Mouse (Mus musculus): ENCODE measurements at regions not wholly inside any gene's neighbourhood (a gene's known extent, or its start where the extent isn't known, plus 50 kb on each side); places are given as distances from the start of the nearest gene placed in this dataset.

DNA sequence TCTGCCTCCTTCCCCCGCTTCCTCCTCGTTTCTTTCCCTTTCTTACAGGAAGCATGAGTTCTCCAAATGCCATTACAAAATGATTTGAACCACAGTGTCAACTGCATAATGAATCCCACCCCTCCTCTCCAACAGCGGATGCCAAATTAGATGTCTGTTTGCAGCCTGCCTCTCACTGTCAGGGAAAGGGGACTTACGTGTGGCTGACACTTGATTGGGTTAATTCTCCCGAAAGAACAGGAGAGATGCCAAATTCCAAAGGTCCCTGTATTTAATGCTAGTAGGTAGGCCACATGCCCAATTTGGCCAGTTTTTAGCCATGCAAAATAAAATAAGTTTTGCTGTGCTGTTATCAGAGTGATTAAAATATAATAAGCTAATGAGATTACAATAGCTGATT is 525.9 kb downstream of the Ofcc1 start:
- H3K36me3 ChIP-seq (ENCODE audit: control insufficient read depth, insufficient read depth, low read length): no peaks in the 10 kb centered on the region
- H3K4me3 ChIP-seq (ENCODE audit: low read depth, low read length): no peak overlapping the region
- H3K27ac ChIP-seq (ENCODE audit: low read depth): no peak overlapping the region
- no peaks in the 10 kb centered on the region; the same call in 1 of the 2 replicates for H3K27me3 ChIP-seq (replicated peaks; ENCODE audit: control insufficient read depth, insufficient read depth, low read length)
- H3K9me3 ChIP-seq (ENCODE audit: control insufficient read depth, low read length): no peaks in the 10 kb centered on the region
- no peak overlapping the region for H3K9ac ChIP-seq (ENCODE audit: low read length)
- DNase-seq (ENCODE audit: low spot score) (no peak), ATAC-seq (replicated peaks; ENCODE audit: low FRiP score, low TSS enrichment, low read depth) (no peak)
- 53% methylated on average over 5 of the region's 5 CpGs for WGBS
- H3K4me1 ChIP-seq (replicated peaks; ENCODE audit: control insufficient read depth, insufficient read depth, low read length): no peaks in the 10 kb centered on the region
- H3K4me2 ChIP-seq (ENCODE audit: low read length): no peak overlapping the region

DNA sequence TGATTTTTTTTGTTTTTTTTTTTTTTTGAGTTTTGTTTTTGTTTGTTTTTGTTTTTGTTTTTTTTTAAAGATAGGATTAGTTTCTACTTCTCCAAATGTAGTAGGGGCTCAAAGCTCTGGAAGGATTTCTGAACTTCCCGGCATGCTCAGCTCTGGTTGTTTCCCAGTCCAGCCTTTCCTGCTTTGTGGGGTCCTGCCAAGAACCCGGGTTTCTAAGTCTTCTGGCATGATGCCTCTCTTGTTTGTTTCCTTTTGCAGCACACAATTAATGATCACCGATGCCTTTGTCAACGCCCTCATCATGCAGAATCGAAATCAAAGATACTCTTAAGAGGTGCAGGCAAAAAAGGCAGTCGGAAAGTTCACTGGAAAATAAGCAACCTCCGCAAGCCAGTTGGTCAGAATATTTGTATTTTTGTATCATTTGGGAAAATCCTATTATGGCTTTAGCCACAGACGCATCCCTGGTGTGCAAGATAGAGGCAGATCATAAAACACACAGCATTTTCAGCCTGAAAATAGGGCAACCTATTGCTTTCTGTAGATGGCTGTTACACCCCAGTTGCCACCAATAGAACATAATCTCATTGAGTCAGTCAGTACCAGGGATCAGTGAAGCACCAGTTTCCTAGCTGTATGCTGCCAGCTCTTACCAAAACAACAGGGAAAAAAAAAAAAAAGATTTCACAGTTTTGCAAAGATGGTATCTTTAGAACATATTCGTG is 526.6 kb downstream of the Ofcc1 start:
- Histone ChIP-seq H3K9me3 (ENCODE audit: control insufficient read depth, low read length) (no peaks in the 10 kb centered on the region), H3K4me2 (ENCODE audit: low read length) (no peak overlapping the region), H3K4me1 (replicated peaks; ENCODE audit: control insufficient read depth, insufficient read depth, low read length) (no peaks in the 10 kb centered on the region), H3K36me3 (ENCODE audit: control insufficient read depth, insufficient read depth, low read length) (no peaks in the 10 kb centered on the region), H3K4me3 (ENCODE audit: low read depth, low read length) (no peak overlapping the region), H3K9ac (ENCODE audit: low read length) (no peak overlapping the region), H3K27me3 (replicated peaks; ENCODE audit: control insufficient read depth, insufficient read depth, low read length) (no peaks in the 10 kb centered on the region; the same call in 1 of the 2 replicates), H3K27ac (ENCODE audit: low read depth) (no peak overlapping the region)
- ATAC-seq (replicated peaks; ENCODE audit: low FRiP score, low TSS enrichment, low read depth): no peak
- no peak for DNase-seq (ENCODE audit: low spot score)
- WGBS: 81% methylated on average over 9 of the region's 9 CpGs

DNA sequence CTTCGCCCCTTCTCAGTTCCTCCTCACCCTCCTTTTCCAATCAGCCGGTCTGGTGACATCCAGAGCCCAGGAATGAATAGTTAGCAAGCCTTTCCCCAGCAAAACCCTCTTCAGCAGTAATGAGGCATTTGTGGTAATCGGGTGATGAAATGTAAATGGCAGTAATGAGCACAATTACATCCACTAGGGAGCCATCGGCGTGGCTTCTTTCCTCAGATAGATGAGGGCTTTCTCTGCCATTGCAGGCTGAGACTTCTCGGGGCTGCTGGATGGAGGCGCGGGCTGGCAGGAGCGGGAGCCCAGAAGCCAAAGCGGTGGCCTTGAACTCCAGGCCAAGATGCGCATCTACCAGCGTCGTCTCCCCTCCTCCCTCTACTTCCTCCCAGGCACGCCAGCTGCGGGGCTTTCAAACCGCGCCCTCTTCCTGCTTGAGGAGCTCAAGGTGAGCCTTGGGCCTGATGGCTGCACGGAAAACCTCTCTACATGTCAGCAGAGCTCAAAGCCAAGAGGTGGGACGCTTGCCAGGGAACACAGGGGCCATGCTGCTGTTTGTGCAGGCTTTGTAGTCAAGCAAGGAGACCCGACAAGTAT is 537.2 kb downstream of the Ofcc1 start:
- WGBS: 6% methylated on average over 20 of the region's 20 CpGs
- DNase-seq (ENCODE audit: low spot score): peak; percentile 66
- H3K27me3 ChIP-seq (replicated peaks; ENCODE audit: control insufficient read depth, insufficient read depth, low read length): no peaks in the 10 kb centered on the region
- H3K27ac ChIP-seq (ENCODE audit: low read depth): no peak overlapping the region
- H3K4me3 ChIP-seq (ENCODE audit: low read depth, low read length): peak overlapping the region; percentile 10; the same call in 1 of the 2 replicates
- H3K4me1 ChIP-seq (replicated peaks; ENCODE audit: control insufficient read depth, insufficient read depth, low read length): 0 out of 2 replicates have a peak, but pooled peaks cover 6% of the 10 kb centered on the region
- H3K9me3 ChIP-seq (ENCODE audit: control insufficient read depth, low read length): no peaks in the 10 kb centered on the region
- no peak for ATAC-seq (replicated peaks; ENCODE audit: low FRiP score, low TSS enrichment, low read depth)
- H3K9ac ChIP-seq (ENCODE audit: low read length): no peak overlapping the region
- H3K4me2 ChIP-seq (ENCODE audit: low read length): peak overlapping the region; percentile 54
- no peaks in the 10 kb centered on the region for H3K36me3 ChIP-seq (ENCODE audit: control insufficient read depth, insufficient read depth, low read length)

DNA sequence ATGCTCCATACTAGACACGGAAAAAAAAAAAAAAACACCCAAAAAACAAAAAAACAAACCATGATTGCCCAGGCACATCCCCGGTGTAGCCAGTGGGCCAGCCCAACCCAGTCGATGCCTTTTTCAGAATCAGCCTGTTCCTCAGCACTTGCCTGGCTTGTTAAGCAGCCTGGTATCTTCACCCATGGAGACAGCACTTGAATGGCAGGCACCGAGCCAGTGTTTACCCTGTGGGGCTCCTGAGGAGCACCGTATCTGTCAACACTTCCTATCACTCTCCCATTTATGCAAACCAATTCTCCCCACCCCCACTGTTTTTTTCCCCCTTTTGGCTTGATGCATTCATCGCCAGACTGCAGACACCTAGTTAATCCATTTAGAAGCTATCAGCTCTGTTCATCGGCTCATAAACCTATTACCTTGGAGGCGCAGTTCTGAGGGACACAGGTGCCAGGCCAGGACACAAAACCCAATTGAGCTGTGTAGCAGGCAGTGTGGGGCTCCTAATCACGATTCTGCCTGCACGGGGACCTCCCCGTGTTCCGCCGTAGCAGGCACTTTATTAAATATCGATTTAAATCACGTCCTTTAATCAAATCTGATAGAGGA is 537.8 kb downstream of the Ofcc1 start:
- Histone ChIP-seq H3K36me3 (ENCODE audit: control insufficient read depth, insufficient read depth, low read length) (no peaks in the 10 kb centered on the region), H3K4me2 (ENCODE audit: low read length) (peak overlapping the region; percentile 54), H3K27ac (ENCODE audit: low read depth) (no peak overlapping the region), H3K9ac (ENCODE audit: low read length) (no peak overlapping the region), H3K4me1 (replicated peaks; ENCODE audit: control insufficient read depth, insufficient read depth, low read length) (0 out of 2 replicates have a peak, but pooled peaks cover 6% of the 10 kb centered on the region), H3K9me3 (ENCODE audit: control insufficient read depth, low read length) (no peaks in the 10 kb centered on the region), H3K4me3 (ENCODE audit: low read depth, low read length) (no peak overlapping the region), H3K27me3 (replicated peaks; ENCODE audit: control insufficient read depth, insufficient read depth, low read length) (no peaks in the 10 kb centered on the region)
- no peak for ATAC-seq (replicated peaks; ENCODE audit: low FRiP score, low TSS enrichment, low read depth)
- no peak for DNase-seq (ENCODE audit: low spot score)
- WGBS: 21% methylated on average over 15 of the region's 15 CpGs

DNA sequence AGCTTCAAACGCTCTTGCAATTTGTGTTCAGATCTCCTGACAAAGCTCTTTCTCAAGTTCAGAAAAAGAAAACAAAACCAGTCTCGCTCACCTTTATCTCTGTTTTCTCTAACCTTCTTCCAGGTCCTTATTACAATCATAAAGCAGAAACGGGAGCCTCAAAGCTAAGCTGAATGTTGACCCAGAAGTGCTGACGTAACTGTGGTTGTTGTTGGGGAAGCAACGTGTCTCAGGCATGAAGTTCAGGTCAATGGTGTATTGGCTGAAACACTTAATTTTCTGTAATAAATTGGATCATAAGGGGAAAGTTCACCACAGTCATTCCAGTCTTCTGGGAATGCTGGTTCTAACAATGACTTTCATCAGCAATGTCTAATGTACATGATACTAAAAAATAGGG is 586.7 kb downstream of the Ofcc1 start:
- H3K4me1 ChIP-seq (replicated peaks; ENCODE audit: control insufficient read depth, insufficient read depth, low read length): no peaks in the 10 kb centered on the region
- DNase-seq (ENCODE audit: low spot score) (no peak), ATAC-seq (replicated peaks; ENCODE audit: low FRiP score, low TSS enrichment, low read depth) (no peak)
- no peaks in the 10 kb centered on the region for H3K36me3 ChIP-seq (ENCODE audit: control insufficient read depth, insufficient read depth, low read length)
- no peak overlapping the region for H3K27ac ChIP-seq (ENCODE audit: low read depth)
- no peaks in the 10 kb centered on the region for H3K27me3 ChIP-seq (replicated peaks; ENCODE audit: control insufficient read depth, insufficient read depth, low read length)
- no peak overlapping the region for H3K4me2 ChIP-seq (ENCODE audit: low read length)
- H3K4me3 ChIP-seq (ENCODE audit: low read depth, low read length): no peak overlapping the region
- H3K9ac ChIP-seq (ENCODE audit: low read length): no peak overlapping the region
- no peaks in the 10 kb centered on the region for H3K9me3 ChIP-seq (ENCODE audit: control insufficient read depth, low read length)
- 73% methylated on average over 5 of the region's 5 CpGs for WGBS

DNA sequence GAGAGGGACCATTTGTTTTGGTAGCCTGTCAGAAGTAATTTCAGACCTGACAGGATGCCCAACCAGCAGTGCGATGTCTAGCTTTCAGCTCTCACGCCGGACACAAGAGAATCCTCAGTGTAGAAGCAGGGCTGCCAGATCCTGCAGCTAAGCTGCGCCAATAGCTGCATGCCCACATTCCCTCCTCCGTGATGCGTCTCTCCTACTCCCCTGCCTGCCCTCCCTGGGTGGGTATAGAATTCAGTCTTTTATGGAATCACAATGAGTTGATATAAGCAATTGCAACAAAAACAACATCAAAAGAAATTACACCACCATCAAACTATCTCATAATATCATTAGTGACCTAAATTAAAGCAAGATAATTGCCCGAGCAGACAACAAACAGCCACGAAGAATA is 587.1 kb downstream of the Ofcc1 start:
- no peaks in the 10 kb centered on the region for H3K27me3 ChIP-seq (replicated peaks; ENCODE audit: control insufficient read depth, insufficient read depth, low read length)
- DNase-seq (ENCODE audit: low spot score) (no peak), ATAC-seq (replicated peaks; ENCODE audit: low FRiP score, low TSS enrichment, low read depth) (no peak)
- H3K9me3 ChIP-seq (ENCODE audit: control insufficient read depth, low read length): no peaks in the 10 kb centered on the region
- no peak overlapping the region for H3K27ac ChIP-seq (ENCODE audit: low read depth)
- H3K4me2 ChIP-seq (ENCODE audit: low read length): no peak overlapping the region
- no peak overlapping the region for H3K4me3 ChIP-seq (ENCODE audit: low read depth, low read length)
- H3K4me1 ChIP-seq (replicated peaks; ENCODE audit: control insufficient read depth, insufficient read depth, low read length): no peaks in the 10 kb centered on the region
- H3K36me3 ChIP-seq (ENCODE audit: control insufficient read depth, insufficient read depth, low read length): no peaks in the 10 kb centered on the region
- H3K9ac ChIP-seq (ENCODE audit: low read length): no peak overlapping the region
- WGBS: 57% methylated on average over 8 of the region's 8 CpGs

DNA sequence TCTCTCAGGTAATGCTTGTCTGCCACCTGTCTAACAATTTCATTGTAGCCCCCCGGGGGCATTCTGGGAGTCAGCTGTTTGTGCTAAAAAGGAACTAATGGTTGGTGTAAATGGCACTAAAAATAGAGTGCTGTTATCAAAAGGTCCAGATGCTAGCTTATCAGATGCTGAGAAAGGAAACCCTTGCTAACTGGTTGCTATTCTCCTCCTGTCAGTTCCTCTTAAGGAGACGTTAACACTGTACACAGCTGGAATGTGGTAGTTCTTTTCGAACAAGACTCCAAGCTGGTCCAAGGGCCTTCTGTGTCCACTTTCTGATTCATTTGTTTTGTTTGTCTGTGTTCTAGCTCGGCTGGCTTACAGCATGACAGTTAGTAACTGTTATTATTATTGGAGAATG is 592.0 kb downstream of the Ofcc1 start:
- ATAC-seq (replicated peaks; ENCODE audit: low FRiP score, low TSS enrichment, low read depth): no peak
- WGBS: 43% methylated on average over 4 of the region's 4 CpGs
- H3K9me3 ChIP-seq (ENCODE audit: control insufficient read depth, low read length): no peaks in the 10 kb centered on the region
- H3K4me3 ChIP-seq (ENCODE audit: low read depth, low read length): no peak overlapping the region
- DNase-seq (ENCODE audit: low spot score): no peak
- H3K4me1 ChIP-seq (replicated peaks; ENCODE audit: control insufficient read depth, insufficient read depth, low read length): no peaks in the 10 kb centered on the region
- H3K27me3 ChIP-seq (replicated peaks; ENCODE audit: control insufficient read depth, insufficient read depth, low read length): no peaks in the 10 kb centered on the region
- no peak overlapping the region for H3K9ac ChIP-seq (ENCODE audit: low read length)
- H3K4me2 ChIP-seq (ENCODE audit: low read length): no peak overlapping the region
- no peak overlapping the region for H3K27ac ChIP-seq (ENCODE audit: low read depth)
- no peaks in the 10 kb centered on the region for H3K36me3 ChIP-seq (ENCODE audit: control insufficient read depth, insufficient read depth, low read length)

DNA sequence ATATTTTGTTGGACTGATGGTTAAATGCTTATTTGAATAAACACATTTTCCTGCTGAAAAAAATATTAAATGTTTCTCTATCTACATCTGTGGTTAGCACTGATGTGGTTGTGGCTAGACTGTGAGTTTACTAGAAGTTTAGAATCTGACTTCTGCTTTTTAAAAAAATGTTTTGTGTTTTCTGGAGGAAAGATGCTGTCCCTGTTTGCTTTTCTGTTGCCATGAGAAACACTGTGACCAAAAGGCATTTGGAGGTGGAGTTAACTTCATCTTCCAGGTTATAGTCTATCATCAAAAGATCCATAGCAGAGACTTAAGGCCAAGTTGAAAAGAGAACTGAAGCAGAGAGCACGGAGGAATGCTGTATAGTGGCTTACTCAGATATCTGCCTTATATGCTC is 594.4 kb downstream of the Ofcc1 start:
- no peak for DNase-seq (ENCODE audit: low spot score)
- Histone ChIP-seq H3K36me3 (ENCODE audit: control insufficient read depth, insufficient read depth, low read length) (no peaks in the 10 kb centered on the region), H3K9me3 (ENCODE audit: control insufficient read depth, low read length) (no peaks in the 10 kb centered on the region), H3K9ac (ENCODE audit: low read length) (no peak overlapping the region), H3K4me1 (replicated peaks; ENCODE audit: control insufficient read depth, insufficient read depth, low read length) (no peaks in the 10 kb centered on the region), H3K4me3 (ENCODE audit: low read depth, low read length) (no peak overlapping the region), H3K4me2 (ENCODE audit: low read length) (no peak overlapping the region), H3K27ac (ENCODE audit: low read depth) (no peak overlapping the region), H3K27me3 (replicated peaks; ENCODE audit: control insufficient read depth, insufficient read depth, low read length) (no peaks in the 10 kb centered on the region)
- 74% methylated on average over 1 of the region's 1 CpGs for WGBS
- no peak for ATAC-seq (replicated peaks; ENCODE audit: low FRiP score, low TSS enrichment, low read depth)

All from intestine, embryonic 14.5 days (tissue).